Mouse (Mus musculus): ENCODE results near the gene Traf7. TPM values are rescaled to one million over a fixed set of nuclear protein-coding genes. Genes with fewer than 3 reads are reported as not detected.

The Traf7 gene
- total RNA-seq, 1 experiment from 2014 or later = 118 TPM

GRCm38 (mm10) chr17:24469336-24469909, 58.3 kb downstream of the Traf7 start:
- ATAC-seq (ENCODE audit: extremely low read depth, insufficient number of reproducible peaks, low FRiP score, poor library complexity, severe bottlenecking) = no peak

- no peak for ATAC-seq (ENCODE audit: extremely low read depth, insufficient number of reproducible peaks, low FRiP score, poor library complexity, severe bottlenecking)
Observed at GRCm38 (mm10) chr17:24468636-24469246, 59.0 kb downstream of the Traf7 start.

- 0 out of 2 replicates have a peak, but pooled peaks have one; percentile 33 for ATAC-seq (ENCODE audit: extremely low read depth, insufficient number of reproducible peaks, low FRiP score, poor library complexity, severe bottlenecking)
Observed at GRCm38 (mm10) chr17:24463374-24464133, 64.2 kb downstream of the Traf7 start.

- no peak for ATAC-seq (ENCODE audit: extremely low read depth, insufficient number of reproducible peaks, low FRiP score, poor library complexity, severe bottlenecking)
Observed at GRCm38 (mm10) chr17:24462932-24463331, 64.8 kb downstream of the Traf7 start.

GRCm38 (mm10) chr17:24461580-24461979, 66.2 kb downstream of the Traf7 start:
- peak; percentile 70 for ATAC-seq (ENCODE audit: extremely low read depth, insufficient number of reproducible peaks, low FRiP score, poor library complexity, severe bottlenecking)

Other genes with a start within 250 kb of the Traf7 start
- gene Abca17, start 176.9 kb downstream of the Traf7 start, total RNA-seq (2017) = 0.23 TPM in 1 of 2 replicates, not detected in the other
- gene Abca3, start 176.0 kb downstream of the Traf7 start, total RNA-seq (2017) = 29.5 and 31.3 TPM in 2 replicates
- 98.5 and 117 TPM in 2 replicates for gene Rnps1, start 113.4 kb downstream of the Traf7 start, total RNA-seq (2017)
- gene Eci1, start 101.3 kb downstream of the Traf7 start, total RNA-seq (2017) = 17.2 and 23.1 TPM in 2 replicates
- gene Dnase1l2, start 84.8 kb downstream of the Traf7 start, total RNA-seq (2017) = 5.6 and 9.1 TPM in 2 replicates
- gene E4f1, start 57.6 kb downstream of the Traf7 start, total RNA-seq (2017) = 61.6 and 65.3 TPM in 2 replicates
- gene Pgp, start 57.5 kb downstream of the Traf7 start, total RNA-seq (2017) = 8.7 and 8.8 TPM in 2 replicates
- gene Bricd5, start 54.1 kb downstream of the Traf7 start, total RNA-seq (2017) = not detected in 2 replicates
- gene Mlst8, start 48.9 kb downstream of the Traf7 start, total RNA-seq (2017) = 12.2 and 17.8 TPM in 2 replicates
- gene Caskin1, start 39.3 kb downstream of the Traf7 start, total RNA-seq (2017) = not detected in 2 replicates
- 2.0 TPM in 1 of 2 replicates, not detected in the other for gene Rab26, start 6.3 kb upstream of the Traf7 start, total RNA-seq (2017)
- 23.3 and 27.6 TPM in 2 replicates for gene Pkd1, start 21.9 kb upstream of the Traf7 start, total RNA-seq (2017)
- 48.2 and 53.8 TPM in 2 replicates for gene Tsc2, start 104.7 kb upstream of the Traf7 start, total RNA-seq (2017)
- gene Nthl1, start 104.7 kb upstream of the Traf7 start, total RNA-seq (2017) = 2.4 and 4.5 TPM in 2 replicates
- gene Slc9a3r2, start 122.4 kb upstream of the Traf7 start, total RNA-seq (2017) = 0.37 and 0.58 TPM in 2 replicates
- gene Npw, start 130.5 kb upstream of the Traf7 start, total RNA-seq (2017) = not detected in 2 replicates
- gene Zfp598, start 141.7 kb upstream of the Traf7 start, total RNA-seq (2017) = 17.6 and 21.4 TPM in 2 replicates
- gene Syngr3, start 162.0 kb upstream of the Traf7 start, total RNA-seq (2017) = 0.25 TPM in 1 of 2 replicates, not detected in the other
- gene Gfer, start 168.2 kb upstream of the Traf7 start, total RNA-seq (2017) = 17.1 and 23.3 TPM in 2 replicates
- gene Noxo1, start 168.3 kb upstream of the Traf7 start, total RNA-seq (2017) = 0.86 and 1.6 TPM in 2 replicates
- gene Tbl3, start 179.7 kb upstream of the Traf7 start, total RNA-seq (2017) = 10.1 and 10.4 TPM in 2 replicates
- 0.86 TPM in 1 of 2 replicates, not detected in the other for gene Rnf151, start 190.1 kb upstream of the Traf7 start, total RNA-seq (2017)
- 574 and 580 TPM in 2 replicates for gene Rps2, start 190.2 kb upstream of the Traf7 start, total RNA-seq (2017)
- gene Ndufb10, start 196.5 kb upstream of the Traf7 start, total RNA-seq (2017) = 107 and 119 TPM in 2 replicates
- 1.5 and 4.0 TPM in 2 replicates for gene Rpl3l, start 199.9 kb upstream of the Traf7 start, total RNA-seq (2017)
- gene Msrb1, start 208.7 kb upstream of the Traf7 start, total RNA-seq (2017) = 818 and 923 TPM in 2 replicates
- 0.58 TPM in 1 of 2 replicates, not detected in the other for gene Hs3st6, start 225.1 kb upstream of the Traf7 start, total RNA-seq (2017)